Mouse (Mus musculus) myocyte (in vitro differentiated cells): ENCODE measurements around the gene Fnbp1l. TPM values are rescaled to one million over a fixed set of nuclear protein-coding genes. Genes with fewer than 3 reads are reported as not detected.

Source experiments
- H3K27me3 ChIP-seq: one replicate; pipeline ENCODE4 v1.6.1; 2011; ENCODE audit not compliant: control insufficient read depth, insufficient read depth, insufficient read length
- H3K36me3 ChIP-seq: one replicate; pipeline ENCODE4 v1.6.1; 2011; ENCODE audit not compliant: control insufficient read depth, insufficient read depth
- H3K4me2 ChIP-seq: one replicate; pipeline ENCODE4 v1.6.1; 2011; ENCODE audit warnings: low read depth, control low read depth
- H3K4me3 ChIP-seq: one replicate; pipeline ENCODE4 v1.5.1; 2011; ENCODE audit warnings: mild to moderate bottlenecking, control low read depth, moderate library complexity
- H3K79me2 ChIP-seq: one replicate; pipeline ENCODE4 v1.6.1; 2011; ENCODE audit not compliant: control insufficient read depth, insufficient read depth
- H3ac ChIP-seq: one replicate; pipeline ENCODE4 v1.6.1; 2011; ENCODE audit not compliant: control insufficient read depth, insufficient read length
- CEBPB ChIP-seq: IDR thresholded peaks from 2 replicates; pipeline ENCODE4 v1.6.1; 2011; ENCODE audit warnings: mild to moderate bottlenecking, moderate library complexity; ENCODE audit not compliant: poor library complexity, insufficient read depth, severe bottlenecking
- E2F4 ChIP-seq: IDR thresholded peaks from one replicate; pipeline ENCODE4 v1.6.1; 2011; ENCODE audit warnings: mild to moderate bottlenecking, control low read depth, moderate library complexity; ENCODE audit not compliant: insufficient read depth
- MAX ChIP-seq: IDR thresholded peaks from one replicate; pipeline ENCODE4 v1.6.1; 2011; ENCODE audit warnings: low read depth, mild to moderate bottlenecking, control low read depth
- MYOD1 ChIP-seq, 3 experiments: IDR thresholded peaks; one replicate each; pipeline ENCODE4 v1.6.1; 2011; ENCODE audit warnings: control low read depth in 2 of 3, low read depth in 2 of 3, mild to moderate bottlenecking in 2 of 3, moderate library complexity in 1 of 3; ENCODE audit not compliant: insufficient read length in 2 of 3, control insufficient read depth in 1 of 3
- MYOG ChIP-seq, 3 experiments: IDR thresholded peaks; one replicate each; pipeline ENCODE4 v1.6.1; 2011; ENCODE audit warnings: control low read depth in 2 of 3, low read depth in 2 of 3, mild to moderate bottlenecking in 2 of 3; ENCODE audit not compliant: insufficient read length in 2 of 3, control insufficient read depth in 1 of 3, insufficient read depth in 1 of 3
- POLR2A ChIP-seq: IDR thresholded peaks from one replicate; pipeline ENCODE4 v1.6.1; 2011; ENCODE audit warnings: low read depth, mild to moderate bottlenecking, control low read depth, moderate library complexity; ENCODE audit not compliant: insufficient read length
- POLR2AphosphoS2 ChIP-seq: IDR thresholded peaks from one replicate; pipeline ENCODE4 v1.6.1; 2011; ENCODE audit warnings: low read depth, control low read depth; ENCODE audit not compliant: insufficient read length
- REST ChIP-seq: IDR thresholded peaks from one replicate; pipeline ENCODE4 v1.6.1; 2011; ENCODE audit warnings: mild to moderate bottlenecking, control low read depth, moderate library complexity; ENCODE audit not compliant: insufficient read depth, insufficient read length
- SRF ChIP-seq: IDR thresholded peaks from one replicate; pipeline ENCODE4 v1.6.1; 2011; ENCODE audit warnings: low read depth; ENCODE audit not compliant: control insufficient read depth, insufficient read length
- TCF12 ChIP-seq: IDR thresholded peaks from one replicate; pipeline ENCODE4 v1.6.1; 2011; ENCODE audit warnings: mild to moderate bottlenecking, control low read depth; ENCODE audit not compliant: poor library complexity, insufficient read depth, severe bottlenecking
- TCF3 ChIP-seq: IDR thresholded peaks from one replicate; pipeline ENCODE4 v1.6.1; 2011; ENCODE audit warnings: low read depth, control low read depth; ENCODE audit not compliant: insufficient read length
- USF1 ChIP-seq: IDR thresholded peaks from one replicate; pipeline ENCODE4 v1.6.1; 2011; ENCODE audit warnings: low read depth, mild to moderate bottlenecking, control low read depth, moderate library complexity
- polyA plus RNA-seq: library from polyadenylated mRNA; unstranded; fragments of >200 nt; fragmentation: generic; extraction: Trizol; gene quantifications from one replicate; pipeline ENCODE4 v1.2.1, GENCODE M21; 2012; ENCODE audit warnings: missing spikeins

Gene Fnbp1l
- polyA plus RNA-seq, 1 experiment, result 8.6 TPM

- no peak overlapping the region for H3K4me3 ChIP-seq
- no peaks in the 10 kb centered on the region for H3K36me3 ChIP-seq
- H3ac ChIP-seq, result no peak overlapping the region
- TF ChIP-seq MAX, result no peak
- TF ChIP-seq MYOD1 (IDR thresholded peaks at IDR 0.05; ENCODE audit: control insufficient read depth in 1 of 3, insufficient read length in 2 of 3, low read depth in 2 of 3), result no peak
- TF ChIP-seq POLR2A, result no peak
- no peak for TF ChIP-seq POLR2AphosphoS2
- no peak for TF ChIP-seq REST
- no peak for TF ChIP-seq CEBPB
- TF ChIP-seq TCF3, result no peak
- TF ChIP-seq MYOG (IDR thresholded peaks at IDR 0.05; ENCODE audit: control insufficient read depth in 1 of 3, insufficient read depth in 1 of 3, insufficient read length in 2 of 3, low read depth in 2 of 3), result no peak
- no peak for TF ChIP-seq USF1
- TF ChIP-seq TCF12, result no peak
- TF ChIP-seq SRF, result no peak
- no peak for TF ChIP-seq E2F4
- H3K4me2 ChIP-seq, result no peak overlapping the region
- no peaks in the 10 kb centered on the region for H3K79me2 ChIP-seq
- H3K27me3 ChIP-seq, result no peaks in the 10 kb centered on the region
Observed at GRCm38 (mm10) chr3:122640286-122640685, 20.8 kb upstream of the Fnbp1l start.

GRCm38 (mm10) chr3:122639197-122639475, 19.6 kb upstream of the Fnbp1l start:
- no peaks in the 10 kb centered on the region for H3K27me3 ChIP-seq
- H3K79me2 ChIP-seq, result no peaks in the 10 kb centered on the region
- H3ac ChIP-seq, result no peak overlapping the region
- no peaks in the 10 kb centered on the region for H3K36me3 ChIP-seq
- H3K4me2 ChIP-seq, result no peak overlapping the region
- TF ChIP-seq CEBPB (no peak), POLR2A (no peak), REST (no peak), SRF (no peak), MAX (no peak), USF1 (no peak), TCF3 (no peak), POLR2AphosphoS2 (no peak), E2F4 (no peak), MYOG (IDR thresholded peaks at IDR 0.05; ENCODE audit: control insufficient read depth in 1 of 3, insufficient read depth in 1 of 3, insufficient read length in 2 of 3, low read depth in 2 of 3) (no peak)
- no peak overlapping the region for H3K4me3 ChIP-seq

- Histone ChIP-seq H3K27me3 (no peaks in the 10 kb centered on the region), H3K4me2 (no peak overlapping the region), H3ac (no peak overlapping the region), H3K79me2 (no peaks in the 10 kb centered on the region), H3K4me3 (no peak overlapping the region), H3K36me3 (no peaks in the 10 kb centered on the region)
- no peak for TF ChIP-seq MAX
- TF ChIP-seq REST, result no peak
- no peak for TF ChIP-seq CEBPB
- no peak for TF ChIP-seq SRF
- no peak for TF ChIP-seq MYOG (IDR thresholded peaks at IDR 0.05; ENCODE audit: control insufficient read depth in 1 of 3, insufficient read depth in 1 of 3, insufficient read length in 2 of 3, low read depth in 2 of 3)
- TF ChIP-seq USF1, result no peak
- TF ChIP-seq MYOD1 (IDR thresholded peaks at IDR 0.05; ENCODE audit: control insufficient read depth in 1 of 3, insufficient read length in 2 of 3, low read depth in 2 of 3), result no peak
- TF ChIP-seq TCF12, result no peak
- TF ChIP-seq POLR2A, result no peak
- no peak for TF ChIP-seq E2F4
- no peak for TF ChIP-seq POLR2AphosphoS2
Observed at GRCm38 (mm10) chr3:122638329-122639196, 19.0 kb upstream of the Fnbp1l start.

- H3ac ChIP-seq, result no peak overlapping the region
- H3K79me2 ChIP-seq, result no peaks in the 10 kb centered on the region
- H3K4me2 ChIP-seq, result no peak overlapping the region
- H3K27me3 ChIP-seq, result no peaks in the 10 kb centered on the region
- TF ChIP-seq CEBPB (no peak), REST (no peak), SRF (no peak), MYOG (IDR thresholded peaks at IDR 0.05; ENCODE audit: control insufficient read depth in 1 of 3, insufficient read depth in 1 of 3, insufficient read length in 2 of 3, low read depth in 2 of 3) (no peak), USF1 (no peak), TCF3 (no peak), E2F4 (no peak), MAX (no peak), MYOD1 (IDR thresholded peaks at IDR 0.05; ENCODE audit: control insufficient read depth in 1 of 3, insufficient read length in 2 of 3, low read depth in 2 of 3) (no peak), POLR2A (no peak), POLR2AphosphoS2 (no peak), TCF12 (no peak)
- H3K36me3 ChIP-seq, result no peaks in the 10 kb centered on the region
- no peak overlapping the region for H3K4me3 ChIP-seq
Observed at GRCm38 (mm10) chr3:122637280-122637679, 17.8 kb upstream of the Fnbp1l start.
